Mouse (Mus musculus): ENCODE data around the gene Sept9.

- TF ChIP-seq CTCF (IDR thresholded peaks at IDR 0.05; ENCODE audit: low read depth) = no peak
- TF ChIP-seq EP300 (IDR thresholded peaks at IDR 0.05; ENCODE audit: low read depth) = no peak
These were observed 139.6 kb downstream of the Sept9 start for GRCm38 (mm10) chr11:117339050-117339449.
